Mouse (Mus musculus) CD4-positive, CD25-positive, alpha-beta regulatory T cell, adult 2 months (primary cell): ENCODE measurements around the gene Ptcd2.

Experiments used
- DNase-seq: peaks from one replicate; pipeline ENCODE4 v3.0.0-alpha.2; 2012; ENCODE audit warnings: low read depth, low spot score

Ptcd2 gene

GRCm38 (mm10) chr13:99305186-99305585 lies 39.3 kb downstream of the Ptcd2 start:
- DNase-seq, result no peak

GRCm38 (mm10) chr13:99304365-99304764 lies 40.1 kb downstream of the Ptcd2 start:
- DNase-seq, result no peak

GRCm38 (mm10) chr13:99303846-99304245 lies 40.7 kb downstream of the Ptcd2 start:
- no peak for DNase-seq

- DNase-seq, result no peak
Measured at GRCm38 (mm10) chr13:99299921-99300320, 44.6 kb downstream of the Ptcd2 start.

GRCm38 (mm10) chr13:99294176-99294575 lies 50.3 kb downstream of the Ptcd2 start:
- no peak for DNase-seq

GRCm38 (mm10) chr13:99290766-99291165 lies 53.7 kb downstream of the Ptcd2 start:
- DNase-seq, result no peak

- DNase-seq, result no peak
Measured at GRCm38 (mm10) chr13:99287786-99288185, 56.7 kb downstream of the Ptcd2 start.

- DNase-seq, result no peak
Measured at GRCm38 (mm10) chr13:99287207-99287606, 57.3 kb downstream of the Ptcd2 start.

- DNase-seq, result no peak
Measured at GRCm38 (mm10) chr13:99285241-99285640, 59.3 kb downstream of the Ptcd2 start.

- DNase-seq, result no peak
Measured at GRCm38 (mm10) chr13:99284400-99285160, 59.9 kb downstream of the Ptcd2 start.

- no peak for DNase-seq
Measured at GRCm38 (mm10) chr13:99283916-99284315, 60.6 kb downstream of the Ptcd2 start.

- DNase-seq, result no peak
Measured at GRCm38 (mm10) chr13:99282961-99283360, 61.5 kb downstream of the Ptcd2 start.

GRCm38 (mm10) chr13:99279351-99279750 lies 65.2 kb downstream of the Ptcd2 start:
- no peak for DNase-seq

- DNase-seq, result no peak
Measured at GRCm38 (mm10) chr13:99278511-99278910, 66.0 kb downstream of the Ptcd2 start.

GRCm38 (mm10) chr13:99277521-99277920 lies 67.0 kb downstream of the Ptcd2 start:
- no peak for DNase-seq

- DNase-seq, result no peak
Measured at GRCm38 (mm10) chr13:99272046-99272445, 72.5 kb downstream of the Ptcd2 start.
